Mouse (Mus musculus) midbrain, embryonic 15.5 days (tissue): ENCODE results near the gene Slc16a7. TPM values are rescaled to one million over a fixed set of nuclear protein-coding genes. Genes with fewer than 3 reads are reported as not detected.

Source experiments
- ATAC-seq: fragments of 200-750 bp; cut with Nextera tagmentation; replicated peaks from 2 replicates; pipeline ENCODE4 v1.8.0; 2017; ENCODE audit warnings: moderate TSS enrichment
- H3K27ac ChIP-seq: fragments of 300-500 bp; sonication (generic); 2 replicates; pipeline ENCODE4 v1.5.1; 2015; ENCODE audit warnings: mild to moderate bottlenecking, inconsistent platforms
- H3K27me3 ChIP-seq: fragments of 300-500 bp; sonication (generic); replicated peaks from 2 replicates; pipeline ENCODE4 v1.6.1; 2015; ENCODE audit warnings: inconsistent platforms
- H3K36me3 ChIP-seq: fragments of 300-500 bp; sonication (generic); replicated peaks from 2 replicates; pipeline ENCODE4 v1.6.1; 2015; ENCODE audit warnings: inconsistent platforms
- H3K4me1 ChIP-seq: fragments of 300-500 bp; sonication (generic); 2 replicates; pipeline ENCODE4 v1.6.1; 2015; ENCODE audit warnings: inconsistent platforms
- H3K4me2 ChIP-seq: fragments of 300-500 bp; sonication (generic); 2 replicates; pipeline ENCODE4 v1.6.1; 2015; ENCODE audit warnings: inconsistent platforms, mild to moderate bottlenecking, moderate library complexity
- H3K4me3 ChIP-seq: fragments of 300-500 bp; sonication (generic); 2 replicates; pipeline ENCODE4 v1.5.1; 2015; ENCODE audit warnings: mild to moderate bottlenecking, inconsistent platforms
- H3K9ac ChIP-seq: fragments of 300-500 bp; sonication (generic); 2 replicates; pipeline ENCODE4 v1.6.1; 2015; ENCODE audit warnings: mild to moderate bottlenecking, inconsistent platforms
- H3K9me3 ChIP-seq: fragments of 300-500 bp; sonication (generic); 2 replicates; pipeline ENCODE4 v1.6.1; 2016; ENCODE audit warnings: inconsistent platforms
- WGBS: fragments of 180-500 bp; shearing (Covaris S2); methylation state at CpG from one replicate; pipeline ENCODE4 v1.1.7; 2015; ENCODE audit warnings: mixed read lengths; 5-methylcytosine and 5-hydroxymethylcytosine counted together
- polyA plus RNA-seq: library from polyadenylated mRNA; unstranded; fragments of >200 nt; fragmentation: Nextera tagmentation; extraction: Ambion mirVana; gene quantifications from 2 replicates; pipeline ENCODE4 v1.2.1, GENCODE M21; 2015

Slc16a7 gene
- polyA plus RNA-seq, 1 experiment from 2014 or later = 11.0 TPM

- H3K36me3 ChIP-seq = no peaks in the 10 kb centered on the region
- no peak for ATAC-seq
- H3K9ac ChIP-seq = no peak overlapping the region
- H3K27me3 ChIP-seq = no peaks in the 10 kb centered on the region
- no peak overlapping the region for H3K27ac ChIP-seq
- no peak overlapping the region for H3K4me2 ChIP-seq
- H3K4me1 ChIP-seq = no peaks in the 10 kb centered on the region
- no peaks in the 10 kb centered on the region for H3K9me3 ChIP-seq
- WGBS = 63% methylated on average over 3 of the region's 3 CpGs
- H3K4me3 ChIP-seq = no peak overlapping the region
These were observed 41.1 kb downstream of the Slc16a7 start for GRCm38 (mm10) chr10:125348171-125348570.

GRCm38 (mm10) chr10:125347149-125347548 is 42.1 kb downstream of the Slc16a7 start:
- Histone ChIP-seq H3K4me3 (no peak overlapping the region), H3K9me3 (no peaks in the 10 kb centered on the region), H3K9ac (no peak overlapping the region), H3K27ac (no peak overlapping the region), H3K4me2 (no peak overlapping the region), H3K36me3 (no peaks in the 10 kb centered on the region), H3K27me3 (no peaks in the 10 kb centered on the region), H3K4me1 (no peaks in the 10 kb centered on the region)
- ATAC-seq = no peak
- 86% methylated on average over 6 of the region's 6 CpGs for WGBS

GRCm38 (mm10) chr10:125346364-125346763 is 42.9 kb downstream of the Slc16a7 start:
- 50% methylated on average over 4 of the region's 4 CpGs for WGBS
- H3K4me3 ChIP-seq = no peak overlapping the region

GRCm38 (mm10) chr10:125345583-125345982 is 43.7 kb downstream of the Slc16a7 start:
- no peak for ATAC-seq
- WGBS = 76% methylated on average over 1 of the region's 1 CpGs
- no peak overlapping the region for H3K27ac ChIP-seq
- H3K4me3 ChIP-seq = no peak overlapping the region
- H3K27me3 ChIP-seq = no peaks in the 10 kb centered on the region
- H3K9me3 ChIP-seq = no peaks in the 10 kb centered on the region
- H3K36me3 ChIP-seq = no peaks in the 10 kb centered on the region
- H3K4me1 ChIP-seq = no peaks in the 10 kb centered on the region
- H3K9ac ChIP-seq = no peak overlapping the region
- no peak overlapping the region for H3K4me2 ChIP-seq

More at GRCm38 (mm10) chr10:125346364-125346763, 42.9 kb downstream of the Slc16a7 start:
- H3K4me1 ChIP-seq = no peaks in the 10 kb centered on the region
- no peaks in the 10 kb centered on the region for H3K27me3 ChIP-seq
- no peak overlapping the region for H3K4me2 ChIP-seq
- no peak overlapping the region for H3K27ac ChIP-seq
- H3K36me3 ChIP-seq = no peaks in the 10 kb centered on the region
- no peak for ATAC-seq
- H3K9me3 ChIP-seq = no peaks in the 10 kb centered on the region
- H3K9ac ChIP-seq = no peak overlapping the region

DNA sequence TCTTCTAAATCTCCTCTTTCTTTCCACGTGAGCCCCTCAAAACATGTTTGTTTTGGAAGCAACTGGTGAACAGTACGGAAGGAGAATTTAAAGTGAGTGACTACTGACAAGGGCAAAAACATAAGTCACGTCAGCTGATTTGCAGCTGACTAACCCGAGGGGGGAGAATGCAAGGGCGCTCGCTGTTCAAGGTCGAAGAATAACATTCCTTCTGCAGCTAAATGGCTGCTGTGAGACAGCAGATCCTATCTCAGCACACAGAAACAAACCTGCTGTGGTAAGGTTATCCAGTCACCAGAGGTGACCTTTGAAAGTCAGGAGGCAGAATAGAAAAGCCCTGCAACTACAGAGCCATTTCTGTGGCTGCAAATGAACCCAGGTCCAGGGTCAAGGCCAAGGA is 47.1 kb downstream of the Slc16a7 start:
- H3K9me3 ChIP-seq = no peaks in the 10 kb centered on the region
- no peak overlapping the region for H3K9ac ChIP-seq
- H3K4me3 ChIP-seq = no peak overlapping the region
- 67% methylated on average over 7 of the region's 7 CpGs for WGBS
- no peak for ATAC-seq
- no peaks in the 10 kb centered on the region for H3K4me1 ChIP-seq
- H3K27me3 ChIP-seq = no peaks in the 10 kb centered on the region
- H3K36me3 ChIP-seq = no peaks in the 10 kb centered on the region
- no peak overlapping the region for H3K4me2 ChIP-seq
- H3K27ac ChIP-seq = no peak overlapping the region

GRCm38 (mm10) chr10:125333799-125334198 is 55.5 kb downstream of the Slc16a7 start:
- Histone ChIP-seq H3K4me2 (no peak overlapping the region), H3K9me3 (no peaks in the 10 kb centered on the region), H3K4me1 (no peaks in the 10 kb centered on the region), H3K36me3 (no peaks in the 10 kb centered on the region), H3K27ac (no peak overlapping the region), H3K9ac (no peak overlapping the region), H3K27me3 (no peaks in the 10 kb centered on the region), H3K4me3 (no peak overlapping the region)
- no peak for ATAC-seq
- WGBS = 95% methylated on average over 5 of the region's 5 CpGs

- Histone ChIP-seq H3K4me1 (no peaks in the 10 kb centered on the region), H3K36me3 (no peaks in the 10 kb centered on the region), H3K9ac (no peak overlapping the region), H3K27me3 (no peaks in the 10 kb centered on the region), H3K9me3 (no peaks in the 10 kb centered on the region), H3K27ac (no peak overlapping the region), H3K4me3 (no peak overlapping the region), H3K4me2 (no peak overlapping the region)
- WGBS = 74% methylated on average over 5 of the region's 5 CpGs
- no peak for ATAC-seq
These were observed 57.9 kb downstream of the Slc16a7 start for GRCm38 (mm10) chr10:125331334-125331733.

DNA sequence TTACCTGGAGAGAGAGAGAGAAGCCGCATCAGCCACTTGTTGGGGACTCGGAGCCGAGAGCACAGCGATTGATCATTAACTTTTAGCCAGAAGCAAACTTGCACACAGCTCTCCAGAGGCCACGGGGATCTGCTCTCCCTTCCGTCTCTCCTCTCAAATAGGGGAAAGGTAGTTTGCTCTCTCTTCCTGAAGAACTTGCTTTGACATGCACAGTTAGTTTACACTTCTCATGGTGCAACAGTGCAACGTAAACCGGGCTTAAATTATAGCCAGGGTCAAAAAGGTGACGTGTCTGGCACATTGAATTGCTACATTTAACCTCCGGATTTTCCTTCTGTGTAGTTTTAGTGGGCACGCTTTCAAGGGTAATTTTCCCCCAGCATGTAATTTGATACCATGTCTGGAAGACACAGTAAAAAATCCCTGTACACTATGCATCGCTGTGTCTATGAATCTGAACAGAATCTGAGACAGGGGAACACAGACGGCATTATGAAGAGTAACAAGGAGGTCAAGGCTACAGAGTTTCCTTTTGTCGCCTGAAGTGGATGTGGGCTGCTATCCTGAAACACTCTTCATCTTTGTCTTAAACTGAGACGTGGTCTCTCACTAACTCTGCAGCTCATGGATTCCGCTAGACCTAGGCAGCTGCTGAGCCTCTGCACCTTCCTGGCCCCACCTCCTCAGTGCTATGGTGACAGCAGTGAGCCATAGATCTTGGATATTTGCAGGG is 60.8 kb downstream of the Slc16a7 start:
- Histone ChIP-seq H3K27me3 (no peaks in the 10 kb centered on the region), H3K4me3 (no peak overlapping the region), H3K4me2 (no peak overlapping the region), H3K9ac (no peak overlapping the region), H3K27ac (no peak overlapping the region), H3K36me3 (no peaks in the 10 kb centered on the region), H3K4me1 (no peaks in the 10 kb centered on the region), H3K9me3 (no peaks in the 10 kb centered on the region)
- 48% methylated on average over 16 of the region's 16 CpGs for WGBS
- 0 out of 2 replicates have a peak, but pooled peaks have one; percentile 45 for ATAC-seq

- no peak overlapping the region for H3K4me2 ChIP-seq
- no peaks in the 10 kb centered on the region for H3K9me3 ChIP-seq
- 87% methylated on average over 7 of the region's 7 CpGs for WGBS
- ATAC-seq = no peak
- no peak overlapping the region for H3K27ac ChIP-seq
- no peaks in the 10 kb centered on the region for H3K27me3 ChIP-seq
- no peak overlapping the region for H3K9ac ChIP-seq
- H3K4me3 ChIP-seq = no peak overlapping the region
- H3K36me3 ChIP-seq = no peaks in the 10 kb centered on the region
- no peaks in the 10 kb centered on the region for H3K4me1 ChIP-seq
These were observed 64.2 kb downstream of the Slc16a7 start for GRCm38 (mm10) chr10:125324871-125325565.

- H3K36me3 ChIP-seq = no peaks in the 10 kb centered on the region
- no peaks in the 10 kb centered on the region for H3K4me1 ChIP-seq
- WGBS = 84% methylated on average over 13 of the region's 13 CpGs
- no peak overlapping the region for H3K27ac ChIP-seq
- H3K4me3 ChIP-seq = no peak overlapping the region
- no peak overlapping the region for H3K4me2 ChIP-seq
- no peaks in the 10 kb centered on the region for H3K27me3 ChIP-seq
- no peaks in the 10 kb centered on the region for H3K9me3 ChIP-seq
- H3K9ac ChIP-seq = no peak overlapping the region
- no peak for ATAC-seq
These were observed 65.0 kb downstream of the Slc16a7 start for GRCm38 (mm10) chr10:125324149-125324834.

DNA sequence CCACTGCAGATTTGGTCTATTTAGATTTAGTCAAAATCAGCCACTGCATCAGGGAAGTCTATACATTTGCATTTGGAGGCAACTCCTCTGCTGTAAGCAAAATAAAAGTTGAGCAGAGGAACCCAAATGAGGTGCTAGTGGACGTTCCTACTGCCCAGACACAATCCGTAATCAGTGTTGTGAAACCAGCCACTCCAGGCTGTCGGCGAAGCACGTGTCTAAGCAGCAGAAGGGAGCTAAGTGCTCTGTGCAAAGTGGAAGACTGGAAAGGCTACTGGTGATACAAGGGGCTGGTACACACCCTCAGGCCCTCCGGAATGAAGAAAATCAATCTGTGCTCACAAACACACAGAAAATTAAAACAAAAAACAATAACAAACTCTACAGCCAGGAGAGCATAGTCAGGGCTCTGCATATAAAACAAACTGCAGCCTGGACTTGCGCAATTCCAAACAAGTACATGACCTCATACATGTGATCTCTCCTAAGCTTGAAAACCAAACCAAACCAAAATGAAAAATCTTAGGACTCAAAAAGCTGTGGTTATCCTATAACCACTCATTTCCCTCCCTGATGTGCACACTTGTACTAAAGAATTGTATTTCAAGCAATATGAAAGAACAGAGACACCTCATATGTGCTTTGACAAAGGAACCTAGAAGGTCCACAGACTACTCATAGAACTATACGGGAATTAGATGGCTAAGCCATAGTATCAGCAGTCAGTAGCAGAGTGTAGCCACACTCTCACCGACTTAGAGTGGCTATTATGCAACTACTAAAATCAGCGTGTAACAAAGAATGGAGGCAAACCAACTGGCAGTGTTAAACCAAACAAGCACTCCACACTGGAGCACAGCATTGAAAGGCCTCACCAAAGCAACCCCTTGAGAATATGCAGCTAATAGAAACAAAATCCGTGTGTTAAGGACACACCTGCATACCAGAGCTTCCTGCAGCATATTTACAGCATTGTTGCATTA is 67.5 kb downstream of the Slc16a7 start:
- Histone ChIP-seq H3K27ac (no peak overlapping the region), H3K9me3 (no peaks in the 10 kb centered on the region), H3K9ac (no peak overlapping the region), H3K4me2 (no peak overlapping the region), H3K27me3 (no peaks in the 10 kb centered on the region), H3K36me3 (no peaks in the 10 kb centered on the region), H3K4me3 (no peak overlapping the region), H3K4me1 (no peaks in the 10 kb centered on the region)
- no peak for ATAC-seq
- 83% methylated on average over 11 of the region's 11 CpGs for WGBS

- Histone ChIP-seq H3K9ac (no peak overlapping the region), H3K4me3 (no peak overlapping the region), H3K4me2 (no peak overlapping the region), H3K9me3 (no peaks in the 10 kb centered on the region), H3K27me3 (no peaks in the 10 kb centered on the region), H3K4me1 (no peaks in the 10 kb centered on the region), H3K36me3 (no peaks in the 10 kb centered on the region), H3K27ac (no peak overlapping the region)
- WGBS = 85% methylated on average over 6 of the region's 6 CpGs
- ATAC-seq = no peak
These were observed 71.9 kb downstream of the Slc16a7 start for GRCm38 (mm10) chr10:125317317-125317716.
